12 mouse cellular contexts compared by ENCODE assay signal in the genomic region with DNA sequence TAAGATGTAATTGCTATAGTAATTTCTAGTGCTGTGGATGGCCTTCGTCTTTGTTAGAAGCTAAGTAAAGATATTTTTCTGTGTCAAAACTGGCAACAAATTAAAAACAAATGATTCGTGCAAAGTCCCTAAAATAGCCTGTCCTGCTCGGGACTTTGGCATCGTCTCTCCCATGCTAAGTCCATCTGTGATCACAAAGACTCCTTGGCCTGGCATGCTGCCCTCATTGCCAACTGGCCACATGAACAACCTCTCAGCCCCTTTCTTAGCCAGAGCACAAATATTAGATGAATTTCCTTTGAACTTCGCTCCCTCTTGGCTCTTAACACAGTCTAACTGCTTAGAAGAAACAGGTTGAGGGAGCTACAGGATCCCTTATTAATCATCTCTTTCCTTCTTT.
DNase-seq lines count a peak whose midpoint lies in the region; ATAC-seq and TF ChIP-seq lines count a peak whose summit lies in the region.
"Had no signal": no experiment of that assay in that cellular context is flagged by ENCODE, and none has a peak within 500 bp of the region (broad histone marks: within the 10 kb centered on the region; RNA-seq: fewer than 3 reads in every experiment).

No protein-coding gene starts in this region.

- no peak overlapping the region for H3K27ac ChIP-seq in cerebellum, adult 2 months (ENCODE audit: insufficient read depth, low read length)
- H3K27ac ChIP-seq in liver, postnatal 0 days (ENCODE audit: low read depth): no peak overlapping the region
- no peak overlapping the region for H3K27ac ChIP-seq in hindbrain, embryonic 10.5 days
- H3K27ac ChIP-seq: embryonic facial prominence, embryonic 13.5 days; hindbrain, embryonic 15.5 days; liver, embryonic 15.5 days had no signal

- intact Hi-C loops in left cerebral cortex, postnatal 4 days (cut with DNase I): no loop called here
- intact Hi-C loops in left cerebral cortex, postnatal 36 days (cut with DNase I): no loop called here
- intact Hi-C loops in left cerebral cortex, postnatal 25 days (cut with DNase I): no loop called here

- no peaks in the 10 kb centered on the region for H3K4me1 ChIP-seq in cerebellum, adult 2 months (ENCODE audit: control insufficient read depth, insufficient read depth, low read length)
- H3K4me1 ChIP-seq in liver, postnatal 0 days (ENCODE audit: insufficient read depth): no peaks in the 10 kb centered on the region
- no peaks in the 10 kb centered on the region for H3K4me1 ChIP-seq in hindbrain, embryonic 10.5 days (replicated peaks)
- H3K4me1 ChIP-seq: hindbrain, embryonic 15.5 days; liver, embryonic 15.5 days had no signal

- peak; percentile 86 for DNase-seq in left cerebral cortex, postnatal 4 days
- DNase-seq in left cerebral cortex, postnatal 36 days (ENCODE audit: low spot score in 2 of 2): no peak
- peak; percentile 10 to 41 for DNase-seq in adrenal gland, postnatal 36 days
- peak; percentile 67 to 82 for DNase-seq in cerebellum, adult 2 months
- DNase-seq in gastrocnemius, postnatal 4 days (ENCODE audit: low spot score in 2 of 2): peak; percentile 25 to 41
- DNase-seq in left cerebral cortex, postnatal 25 days (ENCODE audit: low spot score in 2 of 2): no peak
- no peak for DNase-seq in liver, postnatal 0 days
- DNase-seq in hindbrain, embryonic 10.5 days (ENCODE audit: low spot score): no peak

- no peak overlapping the region for H3K4me2 ChIP-seq in liver, postnatal 0 days (ENCODE audit: low read depth, low read length)
- H3K4me2 ChIP-seq: embryonic facial prominence, embryonic 13.5 days; hindbrain, embryonic 15.5 days; liver, embryonic 15.5 days had no signal

- H3K9me3 ChIP-seq in liver, postnatal 0 days (ENCODE audit: low read length): no peaks in the 10 kb centered on the region
- H3K9me3 ChIP-seq in hindbrain, embryonic 10.5 days: no peaks in the 10 kb centered on the region
- H3K9me3 ChIP-seq: embryonic facial prominence, embryonic 13.5 days; G1E; hindbrain, embryonic 15.5 days; liver, embryonic 15.5 days had no signal

- 8% methylated on average over 5 of the region's 5 CpGs for WGBS in cerebellum, adult 2 months
- WGBS in liver, postnatal 0 days (ENCODE audit: insufficient replicate concordance): 82% methylated on average over 5 of the region's 5 CpGs
- 89% methylated on average over 5 of the region's 5 CpGs for WGBS in hindbrain, embryonic 10.5 days

- no peak for TF ChIP-seq EP300 in liver, postnatal 0 days (IDR thresholded peaks at IDR 0.05; ENCODE audit: low read depth)

- H3K27me3 ChIP-seq in cerebellum, adult 2 months (ENCODE audit: control insufficient read depth, insufficient read depth, low read length): no peaks in the 10 kb centered on the region
- no peaks in the 10 kb centered on the region for H3K27me3 ChIP-seq in liver, postnatal 0 days (ENCODE audit: insufficient read depth, low read length)
- no peaks in the 10 kb centered on the region for H3K27me3 ChIP-seq in hindbrain, embryonic 10.5 days (ENCODE audit: insufficient read depth, poor library complexity, severe bottlenecking)
- H3K27me3 ChIP-seq: embryonic facial prominence, embryonic 13.5 days; hindbrain, embryonic 15.5 days; liver, embryonic 15.5 days had no signal

- H3K4me3 ChIP-seq in cerebellum, adult 2 months (replicated peaks; ENCODE audit: insufficient read depth, low read depth, low read length): no peak overlapping the region
- no peak overlapping the region for H3K4me3 ChIP-seq in liver, postnatal 0 days (ENCODE audit: low read depth, low read length)
- H3K4me3 ChIP-seq in hindbrain, embryonic 10.5 days: no peak overlapping the region
- H3K4me3 ChIP-seq: embryonic facial prominence, embryonic 13.5 days; hindbrain, embryonic 15.5 days; liver, embryonic 15.5 days had no signal

- no peak for TF ChIP-seq POLR2A in cerebellum, adult 2 months (IDR thresholded peaks at IDR 0.05; ENCODE audit: borderline replicate concordance, insufficient read depth, low read length)

- 0 out of 2 replicates have a peak, but pooled peaks cover 2% of the 10 kb centered on the region for H3K36me3 ChIP-seq in liver, postnatal 0 days (replicated peaks; ENCODE audit: insufficient read depth, low read length)
- no peaks in the 10 kb centered on the region for H3K36me3 ChIP-seq in hindbrain, embryonic 10.5 days
- H3K36me3 ChIP-seq: G1E; hindbrain, embryonic 15.5 days; liver, embryonic 15.5 days had no signal

- no peak for ATAC-seq in liver, postnatal 0 days

- TF ChIP-seq CTCF in cerebellum, adult 2 months (IDR thresholded peaks at IDR 0.05; ENCODE audit: borderline replicate concordance, insufficient read depth, low read depth, low read length): no peak
- no peak for TF ChIP-seq CTCF in liver, postnatal 0 days (IDR thresholded peaks at IDR 0.05; ENCODE audit: low read depth)

- no peak overlapping the region for H3K9ac ChIP-seq in liver, postnatal 0 days (replicated peaks)
- H3K9ac ChIP-seq: embryonic facial prominence, embryonic 13.5 days; hindbrain, embryonic 15.5 days; liver, embryonic 15.5 days had no signal

Comparison
In these comparisons a context has a peak if more than half of its experiments do, and no peak if none do; other contexts are left out.
1. DNase-seq: peak in left cerebral cortex, postnatal 4 days (single experiment), adrenal gland, postnatal 36 days (2 of 2), cerebellum, adult 2 months (2 of 2) and gastrocnemius, postnatal 4 days (2 of 2); none in left cerebral cortex, postnatal 36 days (0 of 2), left cerebral cortex, postnatal 25 days (0 of 2), liver, postnatal 0 days (single experiment) and hindbrain, embryonic 10.5 days (single experiment).